Mouse (Mus musculus) gastrocnemius, adult 8-10 months (tissue): ENCODE measurements around the gene Tmcc3. TPM values are rescaled to one million over a fixed set of nuclear protein-coding genes. Genes with fewer than 3 reads are reported as not detected.

Source experiments
- DNase-seq, 2 experiments: peaks; one replicate each; pipeline ENCODE4 v3.0.0; 2022; ENCODE audit warnings: low spot score in 2 of 2
- microRNA-seq: library from miRNA; unstranded; fragments of <30 nt; microRNA quantifications from one replicate; pipeline ENCODE4 v1.2.0, GENCODE M21; 2022
- total RNA-seq, 4 experiments: library from RNA; stranded (reverse); gene quantifications; 2 replicates each; pipeline ENCODE4 v1.2.4; 2022

Gene Tmcc3
- total RNA-seq, 4 experiments from 2014 or later: 17.4 to 22.5 (median 20.3) TPM

DNA sequence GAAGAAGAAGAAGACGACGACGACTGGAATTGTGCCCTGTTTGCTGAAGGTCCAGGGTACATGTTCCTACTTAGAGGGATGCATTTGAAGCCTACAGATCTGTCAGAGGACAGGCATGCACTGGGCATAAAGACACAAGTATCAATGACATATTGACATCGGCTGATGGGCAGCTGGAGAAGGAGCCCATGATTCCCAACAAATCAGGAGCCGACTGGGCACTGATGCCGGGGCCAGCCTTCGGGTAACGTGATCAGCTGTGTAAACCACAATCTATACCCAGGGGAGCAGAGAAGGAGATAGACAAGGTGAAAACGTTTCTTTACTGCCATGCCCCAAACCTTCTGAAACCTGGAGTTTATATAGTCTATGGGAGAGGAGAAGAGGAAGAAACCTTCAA is 313.3 kb downstream of the Tmcc3 start:
- no peak for DNase-seq

GRCm38 (mm10) chr10:94625606-94626005 is 313.9 kb downstream of the Tmcc3 start:
- no peak for DNase-seq

- DNase-seq: no peak
These were observed 319.1 kb downstream of the Tmcc3 start for GRCm38 (mm10) chr10:94630771-94631280.

GRCm38 (mm10) chr10:94631541-94632113 is 319.9 kb downstream of the Tmcc3 start:
- DNase-seq: peak in 1 of 2 experiments; percentile 1

GRCm38 (mm10) chr10:94632245-94632644 is 320.5 kb downstream of the Tmcc3 start:
- DNase-seq: no peak

DNA sequence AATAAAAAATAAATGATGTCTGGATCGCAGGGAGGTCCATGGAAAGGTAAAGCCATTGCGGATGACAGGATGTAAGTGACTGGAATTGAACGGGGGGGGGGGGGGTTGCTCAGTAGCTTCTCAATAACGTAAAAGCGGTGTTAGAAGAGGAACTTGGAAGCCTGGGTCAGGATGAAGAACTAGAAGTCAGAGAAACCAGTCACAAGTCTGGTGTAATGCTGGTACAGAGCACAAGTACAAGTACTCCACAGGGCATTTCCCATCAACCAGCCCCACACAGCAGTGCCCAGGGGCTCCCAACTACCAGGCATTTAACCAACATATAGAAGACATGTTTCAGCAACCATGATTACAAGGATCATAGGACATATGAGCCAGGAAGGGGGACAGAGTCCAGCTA is 326.9 kb downstream of the Tmcc3 start:
- no peak for DNase-seq

GRCm38 (mm10) chr10:94639281-94639680 is 327.5 kb downstream of the Tmcc3 start:
- no peak for DNase-seq

DNA sequence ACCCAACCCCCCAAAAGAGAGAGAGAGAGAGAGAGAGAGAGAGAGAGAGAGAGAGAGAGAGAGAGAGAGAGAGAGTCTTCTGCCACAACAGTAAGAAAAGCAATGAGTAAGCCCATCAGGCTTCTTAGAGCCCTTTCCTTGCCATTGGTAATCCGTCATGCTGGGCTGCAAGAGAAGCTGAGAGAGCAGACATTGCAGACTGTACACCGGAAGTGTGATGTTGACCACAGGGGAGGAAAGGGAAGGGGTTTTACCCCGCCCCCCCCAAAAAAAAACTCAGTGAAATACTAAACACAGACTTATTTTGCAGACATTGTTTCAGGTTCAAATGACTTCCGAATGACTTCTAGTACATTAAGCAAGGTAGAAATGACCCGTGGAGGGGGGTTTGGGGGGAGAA is 328.3 kb downstream of the Tmcc3 start:
- no peak for DNase-seq

Small RNA genes lying within 50 kb of the gene (microRNA-seq; reads per million reads assigned to microRNA genes)
- not detected for gene Mir7211

Other genes starting within 250 kb of the Tmcc3 start
- gene Nr2c1, start 163.9 kb upstream of the Tmcc3 start, total RNA-seq: 1 to 10 TPM; 5.5 to 5.9 (median 5.8) TPM
- 100 to 1,000 TPM; 480 to 576 (median 508) TPM for gene Ndufa12, start 113.2 kb upstream of the Tmcc3 start, total RNA-seq
- gene Gm4792, start 13.2 kb upstream of the Tmcc3 start, total RNA-seq: not detected